Mouse (Mus musculus) forebrain, postnatal 0 days (tissue): Measurements from ENCODE around the gene Syngr2. TPM values are rescaled to one million over a fixed set of nuclear protein-coding genes. Genes with fewer than 3 reads are reported as not detected.

Source experiments
- ATAC-seq: fragments of 200-750 bp; cut with Nextera tagmentation; 2 replicates; pipeline ENCODE4 v1.8.0; 2017; ENCODE audit warnings: mild to moderate bottlenecking, moderate library complexity
- DNase-seq: peaks from one replicate; pipeline ENCODE4 v3.0.0-alpha.2; 2015
- H3K27ac ChIP-seq: fragments of 300-500 bp; sonication (generic); 2 replicates; pipeline ENCODE4 v1.5.1; 2014; ENCODE audit warnings: low read depth, mild to moderate bottlenecking, antibody characterized with exemption, low read length, moderate library complexity, mixed read lengths
- H3K27me3 ChIP-seq: fragments of 300-500 bp; sonication (generic); 2 replicates; pipeline ENCODE4 v1.6.1; 2014; ENCODE audit warnings: mild to moderate bottlenecking, low read length, mixed read lengths; ENCODE audit not compliant: insufficient read depth
- H3K36me3 ChIP-seq: fragments of 300-500 bp; sonication (generic); 2 replicates; pipeline ENCODE4 v1.6.1; 2014; ENCODE audit warnings: mild to moderate bottlenecking, moderate library complexity; ENCODE audit not compliant: insufficient read depth
- H3K4me1 ChIP-seq: fragments of 300-500 bp; sonication (generic); 2 replicates; pipeline ENCODE4 v1.6.1; 2014; ENCODE audit warnings: antibody characterized with exemption; ENCODE audit not compliant: insufficient read depth
- H3K4me2 ChIP-seq: fragments of 300-500 bp; sonication (generic); 2 replicates; pipeline ENCODE4 v1.6.1; 2014; ENCODE audit warnings: low read depth, mild to moderate bottlenecking, moderate library complexity
- H3K4me3 ChIP-seq: fragments of 300-500 bp; sonication (generic); 2 replicates; pipeline ENCODE4 v1.5.1; 2014; ENCODE audit warnings: low read depth, low read length, mixed read lengths
- H3K9ac ChIP-seq: fragments of 300-500 bp; sonication (generic); 2 replicates; pipeline ENCODE4 v1.6.1; 2014; ENCODE audit warnings: mild to moderate bottlenecking
- H3K9me3 ChIP-seq: fragments of 300-500 bp; sonication (generic); 2 replicates; pipeline ENCODE4 v1.6.1; 2016; ENCODE audit warnings: low read length
- CTCF ChIP-seq: sonication (generic); IDR thresholded peaks from 2 replicates; pipeline ENCODE4 v1.5.1; 2016; ENCODE audit warnings: antibody characterized with exemption, control low read depth, low read depth
- WGBS: fragments of 180-500 bp; shearing (Covaris S2); extraction: QIAGEN DNeasy Blood & Tissue Kit; methylation state at CpG from one replicate; pipeline ENCODE4 v1.1.7; 2014; 5-methylcytosine and 5-hydroxymethylcytosine counted together
- polyA plus RNA-seq: library from polyadenylated mRNA; unstranded; fragments of >200 nt; fragmentation: Nextera tagmentation; extraction: Ambion mirVana; gene quantifications from 2 replicates; pipeline ENCODE4 v1.2.1, GENCODE M21; 2015
- total RNA-seq: library from RNA; depleted of rRNA; stranded (reverse); fragments of >200 nt; gene quantifications from 2 replicates; pipeline ENCODE4 v1.2.3, GENCODE M21; 2014

Syngr2 gene
- total and polyA plus RNA-seq, 2 experiments from 2014 or later: 15.7 to 16.9 TPM

- no peak for ATAC-seq
- Histone ChIP-seq H3K27me3 (no peaks in the 10 kb centered on the region), H3K4me1 (no peaks in the 10 kb centered on the region), H3K36me3 (no peaks in the 10 kb centered on the region), H3K9me3 (no peaks in the 10 kb centered on the region), H3K27ac (no peak overlapping the region), H3K4me3 (no peak overlapping the region), H3K9ac (no peak overlapping the region), H3K4me2 (no peak overlapping the region)
- WGBS: 50% methylated on average over 5 of the region's 5 CpGs
- no peak for DNase-seq
- no peak for TF ChIP-seq CTCF
Measured at GRCm38 (mm10) chr11:117796954-117797353, 12.5 kb upstream of the Syngr2 start.

DNA sequence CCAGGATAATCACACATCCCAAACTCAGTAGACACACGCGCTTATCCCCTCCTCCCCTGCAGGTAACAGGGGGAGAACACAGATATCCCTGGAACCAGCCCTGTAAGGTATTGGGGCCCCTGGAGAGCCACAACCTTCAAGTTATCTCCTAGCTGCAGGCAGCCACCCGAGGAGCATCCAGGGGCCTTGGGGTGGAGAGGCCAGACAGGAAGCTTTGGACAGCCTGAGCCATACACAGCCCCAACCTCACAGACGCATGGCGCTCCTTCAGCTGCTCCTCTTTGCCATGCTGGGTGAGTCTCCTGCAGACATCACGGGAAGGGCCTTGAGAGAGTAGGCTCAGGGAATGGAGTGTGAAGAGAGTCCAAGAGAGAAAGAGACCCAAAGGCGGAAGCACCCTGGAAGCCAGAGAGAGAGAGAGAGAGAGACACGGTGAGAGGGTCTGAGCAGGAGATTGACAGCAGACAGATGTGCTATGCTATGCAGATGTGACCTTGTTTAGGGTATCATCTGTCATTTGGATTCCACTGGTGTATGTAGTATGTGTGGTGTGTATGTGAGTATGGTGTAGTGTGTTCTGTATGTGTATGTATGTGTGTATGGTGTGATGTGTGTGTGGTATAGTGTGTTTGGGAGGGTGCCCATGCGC lies 11.8 kb upstream of the Syngr2 start, which contains the start of gene 6030468B19Rik:
Gene 6030468B19Rik (plus strand): TSS at position 150 of the 649 bp plus-strand sequence.
- WGBS: 72% methylated on average over 9 of the region's 9 CpGs

DNA sequence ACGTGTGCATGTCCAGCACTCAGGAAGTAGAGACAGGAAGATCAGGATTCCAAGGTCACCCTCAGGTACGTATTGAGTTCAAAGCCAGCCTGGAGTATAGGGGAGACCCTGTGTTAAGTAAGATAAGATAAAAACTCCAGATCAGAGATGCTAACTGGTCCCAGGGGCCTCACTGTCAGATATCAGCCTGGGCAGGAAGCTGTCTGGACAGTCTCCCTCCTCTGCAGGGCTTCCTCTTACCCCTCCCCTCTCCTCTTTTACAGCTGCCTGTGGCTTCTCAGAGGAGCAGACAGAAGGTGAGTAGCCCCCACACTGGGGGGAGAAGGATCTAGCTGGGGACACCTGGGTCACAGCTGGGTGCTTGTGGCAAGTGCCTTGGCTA lies 11.3 kb upstream of the Syngr2 start:
- WGBS: 68% methylated on average over 2 of the region's 2 CpGs
- H3K4me1 ChIP-seq: no peaks in the 10 kb centered on the region
- H3K4me3 ChIP-seq: no peak overlapping the region
- H3K4me2 ChIP-seq: no peak overlapping the region
- no peaks in the 10 kb centered on the region for H3K36me3 ChIP-seq
- H3K9me3 ChIP-seq: no peaks in the 10 kb centered on the region
- ATAC-seq (no peak), DNase-seq (no peak)
- TF ChIP-seq CTCF: no peak
- no peak overlapping the region for H3K27ac ChIP-seq
- no peak overlapping the region for H3K9ac ChIP-seq
- no peaks in the 10 kb centered on the region for H3K27me3 ChIP-seq

More for the DNA sequence above, 11.8 kb upstream of the Syngr2 start, which contains the start of gene 6030468B19Rik:
- H3K27ac ChIP-seq: no peak within 1 kb of the TSS
- no peaks in the 10 kb centered on the region for H3K36me3 ChIP-seq
- H3K4me1 ChIP-seq: no peaks in the 10 kb centered on the region
- no peak for TF ChIP-seq CTCF
- no peak within 1 kb of the TSS for H3K9ac ChIP-seq
- no peak for ATAC-seq
- H3K9me3 ChIP-seq: no peaks in the 10 kb centered on the region
- no peak within 1 kb of the TSS for H3K4me3 ChIP-seq
- DNase-seq: no peak
- H3K27me3 ChIP-seq: no peaks in the 10 kb centered on the region
- no peak within 1 kb of the TSS for H3K4me2 ChIP-seq

DNA sequence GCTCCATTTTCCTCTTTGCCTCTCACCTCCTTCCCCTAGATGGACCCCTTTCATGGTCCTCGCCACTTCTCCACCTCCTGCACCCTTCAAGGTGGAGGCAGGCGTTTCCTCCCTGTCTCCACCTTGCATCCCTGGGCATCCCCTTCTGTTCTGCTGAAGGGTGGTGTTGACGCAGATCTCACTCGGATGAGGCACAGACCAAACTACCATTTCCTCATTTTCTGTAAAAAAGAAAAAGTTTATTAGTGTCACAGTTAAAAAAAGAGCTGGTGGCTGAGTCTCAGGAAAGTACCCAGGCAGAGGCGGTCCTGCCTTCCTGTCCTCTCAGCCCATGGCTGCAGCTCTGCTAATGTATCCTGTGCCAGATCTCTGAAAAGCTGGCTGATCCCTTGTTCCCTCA lies 10.3 kb upstream of the Syngr2 start:
- Histone ChIP-seq H3K27ac (no peak overlapping the region), H3K9me3 (no peaks in the 10 kb centered on the region), H3K27me3 (no peaks in the 10 kb centered on the region), H3K4me2 (no peak overlapping the region), H3K36me3 (no peaks in the 10 kb centered on the region), H3K4me1 (no peaks in the 10 kb centered on the region), H3K9ac (no peak overlapping the region), H3K4me3 (no peak overlapping the region)
- ATAC-seq (no peak), DNase-seq (no peak)
- no peak for TF ChIP-seq CTCF
- 58% methylated on average over 5 of the region's 5 CpGs for whole genome bisulfite sequencing

DNA sequence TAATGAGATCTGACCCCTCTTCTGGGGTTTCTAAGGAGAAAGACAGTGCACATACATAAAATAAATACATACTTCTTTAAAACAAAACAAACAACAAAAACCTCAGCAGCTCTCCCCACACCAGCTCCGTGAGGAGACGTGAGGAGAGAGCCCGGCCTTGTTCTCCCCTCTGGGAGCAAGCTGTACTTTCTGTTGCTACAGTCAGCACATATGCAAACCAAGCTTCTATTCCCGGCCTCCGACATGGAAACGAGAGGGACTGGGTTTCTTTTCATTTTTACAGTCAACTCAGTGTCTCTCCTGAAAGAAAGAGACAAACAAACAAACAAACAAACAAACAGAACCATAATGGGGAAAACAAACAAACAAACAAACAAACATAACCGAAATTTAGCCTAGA lies 9.4 kb upstream of the Syngr2 start:
- 85% methylated on average over 7 of the region's 7 CpGs for WGBS
- DNase-seq (no peak), ATAC-seq (no peak)
- no peaks in the 10 kb centered on the region for H3K36me3 ChIP-seq
- H3K4me1 ChIP-seq: no peaks in the 10 kb centered on the region
- no peaks in the 10 kb centered on the region for H3K9me3 ChIP-seq
- no peak for TF ChIP-seq CTCF
- H3K27me3 ChIP-seq: no peaks in the 10 kb centered on the region
- no peak overlapping the region for H3K9ac ChIP-seq
- no peak overlapping the region for H3K27ac ChIP-seq
- H3K4me3 ChIP-seq: no peak overlapping the region
- no peak overlapping the region for H3K4me2 ChIP-seq

DNA sequence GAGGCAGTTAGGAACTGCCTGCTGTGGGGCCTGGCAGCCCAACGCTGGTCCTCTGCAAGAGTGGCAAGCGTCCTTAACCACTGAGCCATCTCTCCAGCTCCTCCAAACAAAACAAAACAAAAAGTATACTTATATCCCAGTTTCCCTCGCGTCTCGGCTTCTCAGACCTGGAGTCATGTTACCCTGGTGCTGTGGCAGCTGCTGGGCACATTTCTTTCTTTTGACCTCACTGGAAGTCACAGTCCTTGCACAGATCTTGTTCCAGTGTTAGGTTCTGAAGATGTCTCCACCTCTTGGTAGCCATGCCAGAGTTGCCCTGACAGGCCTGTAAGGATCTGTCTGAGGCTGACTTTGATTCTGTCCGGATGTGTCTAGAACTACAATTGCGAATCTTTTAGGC lies 7.8 kb upstream of the Syngr2 start:
- H3K4me1 ChIP-seq: no peaks in the 10 kb centered on the region
- ATAC-seq: no peak
- H3K9ac ChIP-seq: no peak overlapping the region
- H3K36me3 ChIP-seq: no peaks in the 10 kb centered on the region
- H3K4me2 ChIP-seq: no peak overlapping the region
- H3K9me3 ChIP-seq: no peaks in the 10 kb centered on the region
- WGBS: 76% methylated on average over 7 of the region's 7 CpGs
- H3K4me3 ChIP-seq: no peak overlapping the region
- no peak for DNase-seq
- no peak overlapping the region for H3K27ac ChIP-seq
- TF ChIP-seq CTCF: no peak
- H3K27me3 ChIP-seq: no peaks in the 10 kb centered on the region

DNA sequence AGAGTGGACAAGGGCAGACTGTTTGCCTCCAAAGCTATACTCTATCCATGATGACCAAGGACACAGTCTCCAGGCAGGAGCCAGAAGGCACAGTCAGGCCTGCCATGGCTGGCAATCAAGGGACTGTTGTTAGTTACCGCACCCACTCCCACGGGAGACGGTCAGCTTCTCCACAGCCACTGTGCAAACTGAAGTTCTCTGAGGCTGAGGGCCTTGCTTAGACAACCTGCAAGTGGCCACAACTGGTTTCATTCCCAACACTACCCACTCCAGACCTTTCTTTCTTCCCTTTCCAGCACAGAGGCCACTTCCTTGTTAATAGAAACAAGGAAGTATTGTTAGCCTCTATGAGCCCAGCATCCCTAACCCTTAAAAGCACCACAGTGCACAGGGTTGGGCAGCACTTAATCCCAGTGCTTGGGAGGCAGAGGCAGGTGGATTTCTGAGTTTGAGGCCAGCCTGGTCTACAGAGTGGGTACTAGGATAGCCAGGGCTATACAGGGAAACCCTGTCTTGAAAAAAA lies 6.2 kb upstream of the Syngr2 start:
- no peak overlapping the region for H3K27ac ChIP-seq
- 93% methylated on average over 3 of the region's 3 CpGs for WGBS
- no peak overlapping the region for H3K9ac ChIP-seq
- DNase-seq: no peak
- H3K4me3 ChIP-seq: no peak overlapping the region
- H3K9me3 ChIP-seq: no peaks in the 10 kb centered on the region
- no peaks in the 10 kb centered on the region for H3K36me3 ChIP-seq
- TF ChIP-seq CTCF: no peak
- H3K27me3 ChIP-seq: no peaks in the 10 kb centered on the region
- H3K4me2 ChIP-seq: no peak overlapping the region
- H3K4me1 ChIP-seq: no peaks in the 10 kb centered on the region
- no peak for ATAC-seq
